Mouse (Mus musculus): ENCODE results near the gene Setd1a.

DNA sequence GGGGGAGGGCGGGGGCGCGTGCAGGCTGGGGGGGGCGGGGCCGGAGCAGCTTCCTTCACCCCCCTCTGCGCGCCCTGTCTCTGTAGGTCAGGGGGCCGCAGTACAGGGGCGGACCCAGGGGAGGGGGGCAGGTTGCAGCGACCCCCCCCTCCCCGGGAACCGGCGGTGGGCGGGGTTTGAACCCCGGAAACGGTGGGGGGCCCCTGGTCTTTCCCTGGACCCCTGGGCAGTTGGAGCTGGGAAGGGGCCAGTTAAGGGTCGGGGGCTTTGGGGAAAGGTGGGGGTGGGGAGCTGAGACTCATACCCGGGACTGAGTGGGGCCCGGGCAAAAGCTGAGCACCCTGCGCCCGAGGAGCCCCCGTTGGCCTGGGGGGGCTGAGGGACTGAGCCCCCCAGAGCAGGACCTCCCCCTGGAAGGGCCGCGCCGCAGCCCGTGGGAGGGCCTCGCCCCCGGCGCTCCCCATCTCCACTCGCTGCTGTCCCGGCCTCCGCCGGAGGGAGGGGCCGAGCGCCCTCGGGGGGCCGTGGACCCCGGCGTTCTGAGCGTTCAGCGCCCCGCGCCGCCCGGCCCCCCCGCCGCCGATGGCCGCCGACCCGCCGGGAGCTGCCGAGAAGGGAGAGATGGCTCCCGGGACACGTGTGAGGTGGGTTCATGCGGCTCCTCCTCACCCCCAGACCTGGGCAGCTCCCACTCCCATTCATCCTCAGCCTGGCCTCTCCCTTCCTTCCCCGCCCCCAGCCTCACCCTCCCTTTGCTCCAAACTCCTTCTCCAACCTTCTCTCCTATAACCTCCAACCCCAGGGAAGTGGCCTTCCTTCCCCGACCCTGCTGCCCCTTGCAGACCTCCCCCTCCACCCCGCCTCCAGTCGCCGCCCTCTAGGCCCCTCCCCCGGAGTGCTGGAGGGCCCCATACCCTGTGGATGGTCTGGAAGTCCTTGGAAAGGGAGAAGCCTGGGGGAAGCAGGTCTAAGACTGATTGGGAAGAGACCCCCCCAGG, 29.7 kb upstream of the Setd1a start:
- TF ChIP-seq CTCF (IDR thresholded peaks at IDR 0.05) (no peak), EP300 (IDR thresholded peaks at IDR 0.05) (no peak)

Measured in lung, postnatal 0 days (tissue).